Mouse (Mus musculus) T-helper 2 cell (primary cell): ENCODE results near the gene Ugt1a5.
"Not testable (repeated sequence)": the region's sequence is repeated elsewhere in the genome, so short reads cannot be mapped to it uniquely, and the experiment has no call there.

Experiments used
- in situ Hi-C: fragments of 300-600 bp; cut with MboI, MseI; formaldehyde crosslinking; loops from one replicate; pipeline ENCODE4 v1.15.1; 2025; ENCODE audit warnings: high pct_unique_total_duplicates

The Ugt1a5 gene

DNA sequence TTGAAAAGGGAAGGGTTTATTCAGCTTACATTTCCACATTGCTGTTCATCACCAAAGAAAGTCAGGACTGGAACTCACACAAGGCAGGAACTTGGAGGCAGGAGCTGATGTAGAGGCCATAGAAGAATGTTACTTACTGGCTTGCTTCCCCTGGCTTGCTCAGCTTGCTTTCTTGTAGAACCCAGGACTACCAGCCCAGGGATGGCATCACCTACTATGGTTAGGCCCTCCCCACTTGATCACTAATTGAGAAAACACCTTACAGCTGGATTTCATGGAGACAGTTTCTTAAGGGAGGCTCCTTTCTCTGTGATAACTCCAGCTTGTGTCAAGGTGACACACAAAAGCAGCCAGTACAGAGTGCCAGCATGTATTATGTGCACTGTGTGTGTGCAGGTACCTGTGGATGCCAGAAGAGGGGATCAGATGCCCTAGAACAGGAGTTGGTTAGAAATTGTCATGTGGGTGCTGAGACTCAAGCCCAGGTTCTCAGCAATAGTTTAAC lies 57.3 kb downstream of the Ugt1a5 start:
- in situ Hi-C loops: not testable (repeated sequence)

DNA sequence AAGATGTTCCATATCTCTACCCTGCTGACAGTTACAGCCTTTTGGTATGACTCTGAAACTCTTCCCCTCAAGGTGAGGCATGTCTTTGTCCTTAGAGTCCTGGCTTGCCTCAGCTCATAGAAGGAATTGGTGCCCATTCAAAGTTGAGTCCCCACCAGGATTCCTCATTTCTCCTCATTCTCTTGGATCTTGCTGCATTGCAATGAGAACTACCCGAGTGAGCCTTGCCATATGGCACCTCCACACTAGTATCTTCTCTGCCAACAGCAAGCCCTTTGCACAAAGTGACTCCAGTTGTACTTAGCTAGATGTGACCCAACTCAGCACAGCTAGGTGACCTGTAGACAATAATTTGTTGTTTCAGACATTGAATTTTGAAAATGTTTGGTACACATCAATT lies 57.8 kb downstream of the Ugt1a5 start:
- in situ Hi-C loops: no loop called here

DNA sequence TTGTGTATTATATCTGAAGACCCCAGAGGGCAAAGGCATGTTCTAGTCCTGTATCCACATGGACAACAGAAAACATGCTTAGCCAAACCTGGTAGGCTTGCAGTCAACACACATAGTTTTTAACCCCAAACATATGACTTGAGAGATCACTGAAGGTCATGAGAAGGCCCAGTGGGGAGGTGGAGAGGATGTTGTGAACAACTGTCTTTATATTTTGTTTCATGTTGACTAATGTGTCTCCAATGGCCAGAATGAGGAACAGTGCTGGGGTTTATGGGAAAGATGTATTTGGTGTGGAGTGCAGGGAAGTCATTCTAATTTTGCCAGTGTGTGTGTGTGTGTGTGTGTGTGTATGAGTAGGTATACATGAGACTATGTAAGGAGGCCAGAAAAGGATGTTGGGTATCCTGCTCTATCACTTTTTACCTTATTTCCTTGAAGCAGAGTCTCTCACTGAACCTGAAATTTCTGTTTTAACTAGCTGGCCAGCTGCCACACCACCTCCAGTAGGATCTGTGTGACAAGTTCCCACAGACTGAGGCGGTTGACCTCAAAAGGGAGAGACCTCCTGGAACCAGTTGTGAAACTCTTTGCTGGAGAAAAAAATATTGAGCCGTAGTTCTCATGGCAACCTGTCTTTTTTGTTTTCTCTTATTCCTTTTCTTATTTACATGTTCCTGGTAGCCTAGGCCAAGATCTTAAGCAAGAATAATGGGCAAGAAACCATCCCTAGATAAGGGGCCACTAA lies 58.4 kb downstream of the Ugt1a5 start:
- in situ Hi-C loops: no loop called here

DNA sequence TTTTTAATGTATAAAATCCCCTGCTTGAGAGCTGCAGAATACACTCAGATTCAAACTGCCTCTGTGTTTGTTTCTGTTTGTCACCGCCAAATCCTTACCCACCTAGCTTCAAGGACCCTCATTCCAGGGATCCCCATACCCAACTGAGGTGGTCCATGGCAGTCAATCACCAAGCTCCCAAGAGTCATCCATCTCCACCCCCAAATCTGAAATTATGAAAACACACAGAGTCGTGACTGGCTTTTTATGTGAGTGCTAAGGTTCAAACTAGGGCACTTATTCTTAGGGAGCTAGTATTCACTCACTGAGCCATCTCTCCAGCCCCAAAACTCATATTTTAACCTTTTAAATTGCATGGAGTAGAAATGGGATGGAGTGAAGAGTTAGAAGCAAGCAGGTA lies 59.5 kb downstream of the Ugt1a5 start:
- in situ Hi-C loops: not testable (repeated sequence)

DNA sequence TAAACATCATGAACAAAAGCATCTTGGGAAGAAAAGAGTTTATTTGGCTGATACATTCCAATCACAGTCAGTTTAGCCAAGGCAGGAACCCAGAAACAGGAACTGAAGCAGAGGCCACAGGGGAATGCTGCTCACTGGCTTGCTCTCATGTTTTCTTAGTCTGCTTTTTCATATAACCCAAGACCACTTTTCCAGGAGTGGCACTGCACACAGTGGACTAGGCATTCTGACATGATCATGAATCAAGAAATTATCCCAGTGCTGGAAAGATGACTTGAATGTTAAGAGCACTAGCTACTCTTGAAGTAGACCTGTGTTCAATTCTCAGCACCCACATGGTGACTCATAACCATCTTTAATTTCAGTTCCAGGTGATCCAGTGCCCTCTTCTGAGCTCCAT lies 59.9 kb downstream of the Ugt1a5 start:
- in situ Hi-C loops: no loop called here

DNA sequence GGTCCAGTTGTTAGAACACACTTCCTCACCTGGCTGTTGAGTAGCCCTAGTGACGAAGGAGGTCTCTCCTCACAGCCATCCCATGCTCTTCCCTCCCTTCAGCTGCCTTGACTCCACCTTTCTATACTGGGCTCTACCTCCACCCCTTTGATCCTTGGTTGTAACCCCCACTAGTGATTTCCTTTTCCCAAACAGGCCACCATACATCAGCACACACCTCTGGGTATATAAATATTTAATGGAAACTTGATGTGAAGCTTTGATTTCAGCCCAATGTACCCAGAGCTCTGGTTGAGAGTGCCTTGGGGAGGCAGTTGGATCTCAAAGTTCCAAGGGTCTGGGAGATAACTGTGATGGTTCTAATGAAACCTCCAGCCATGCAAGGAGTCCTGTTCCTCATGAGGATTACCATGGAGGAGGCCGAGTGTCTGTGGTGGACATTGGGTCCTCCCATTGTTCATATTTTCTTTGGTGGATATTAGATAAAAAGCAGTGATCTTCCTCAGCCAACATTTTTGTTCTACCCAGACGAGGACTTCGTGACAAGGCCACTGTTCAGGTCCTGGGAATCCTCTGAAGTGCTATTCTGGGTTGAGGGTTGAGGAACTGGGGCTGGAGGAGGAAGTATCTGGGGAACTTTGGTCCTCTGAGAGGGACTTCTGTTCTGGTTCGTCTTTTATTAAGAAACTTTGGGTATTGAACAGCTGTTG lies 61.0 kb downstream of the Ugt1a5 start, which contains the start of gene Mroh2a:
Mroh2a (plus strand) TSS at position 317 of the 710 bp plus-strand sequence.
- in situ Hi-C loops: no loop called here

DNA sequence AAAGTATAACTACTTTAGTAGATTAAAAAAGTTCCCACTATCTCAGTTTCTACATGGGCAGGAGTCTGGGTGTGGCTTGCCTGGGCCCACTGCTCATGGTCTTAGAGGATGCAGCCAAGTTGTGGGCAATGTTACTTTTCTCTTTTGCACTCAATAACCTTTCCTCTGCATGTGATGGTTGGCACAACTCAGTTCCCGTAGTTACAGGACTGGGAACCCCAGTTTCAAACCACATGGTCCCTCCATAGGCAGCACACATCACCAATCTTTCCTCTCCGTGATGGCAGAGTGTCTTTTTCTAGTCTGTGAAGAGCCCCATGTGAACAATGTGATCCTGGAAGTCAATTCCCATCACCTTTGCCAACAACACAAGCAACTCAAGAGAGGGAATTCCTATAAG lies 61.7 kb downstream of the Ugt1a5 start:
- in situ Hi-C loops: no loop called here

DNA sequence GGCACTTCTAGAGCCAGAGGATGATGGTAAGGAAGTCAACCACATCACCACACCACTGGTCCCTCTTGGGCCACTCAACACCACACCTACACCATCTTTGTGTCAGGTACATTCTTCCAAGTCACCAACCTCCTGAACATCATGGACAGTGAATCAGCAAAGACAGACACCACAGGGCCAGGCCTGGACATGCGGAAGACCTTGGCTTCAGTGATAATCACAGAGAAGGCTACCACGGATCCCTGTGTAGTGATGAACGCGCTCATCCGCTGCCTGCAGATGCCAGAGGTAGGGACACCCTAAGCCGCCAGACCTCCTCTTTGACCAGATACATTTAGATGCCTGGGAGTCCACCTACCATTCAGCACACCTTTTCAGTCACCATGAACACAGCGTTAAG lies 62.3 kb downstream of the Ugt1a5 start:
- in situ Hi-C loops: no loop called here

DNA sequence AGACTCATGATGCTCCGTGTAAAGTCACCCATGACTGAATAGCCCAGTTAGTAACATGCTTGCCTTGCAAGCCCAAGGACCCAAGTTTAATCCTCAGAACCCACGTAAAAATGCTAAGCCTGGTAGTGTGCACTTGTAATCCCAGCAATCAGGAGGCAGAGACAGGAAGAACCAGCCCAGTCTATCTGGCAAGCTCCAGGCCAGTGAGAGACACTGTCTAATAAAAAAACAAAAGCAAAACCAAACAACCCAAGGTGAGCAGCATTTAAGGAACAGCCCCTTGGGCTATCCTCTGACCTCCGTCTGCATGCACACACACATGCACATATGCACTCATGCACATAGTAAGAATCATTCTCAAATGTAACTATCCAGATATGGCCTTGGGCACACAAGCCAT lies 63.8 kb downstream of the Ugt1a5 start:
- in situ Hi-C loops: no loop called here

DNA sequence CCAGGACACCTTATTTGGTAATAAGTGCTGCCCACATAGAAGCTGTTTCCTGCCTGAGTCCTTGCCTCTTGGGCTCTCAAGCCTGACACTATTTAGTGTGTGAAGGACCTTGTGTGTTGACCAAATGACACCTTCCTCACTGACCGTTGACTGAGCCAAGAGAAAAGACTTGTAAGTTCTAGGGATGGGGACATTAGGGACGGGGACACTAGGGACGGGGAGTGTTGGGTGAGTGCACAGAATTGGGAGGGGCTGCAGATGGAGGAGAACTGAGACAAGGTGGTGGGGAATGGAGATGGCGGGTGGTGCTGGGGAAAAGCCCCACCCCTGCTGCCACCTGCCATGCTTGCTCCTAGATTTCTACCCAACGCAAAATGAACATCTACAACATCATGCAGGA lies 64.2 kb downstream of the Ugt1a5 start:
- in situ Hi-C loops: no loop called here

DNA sequence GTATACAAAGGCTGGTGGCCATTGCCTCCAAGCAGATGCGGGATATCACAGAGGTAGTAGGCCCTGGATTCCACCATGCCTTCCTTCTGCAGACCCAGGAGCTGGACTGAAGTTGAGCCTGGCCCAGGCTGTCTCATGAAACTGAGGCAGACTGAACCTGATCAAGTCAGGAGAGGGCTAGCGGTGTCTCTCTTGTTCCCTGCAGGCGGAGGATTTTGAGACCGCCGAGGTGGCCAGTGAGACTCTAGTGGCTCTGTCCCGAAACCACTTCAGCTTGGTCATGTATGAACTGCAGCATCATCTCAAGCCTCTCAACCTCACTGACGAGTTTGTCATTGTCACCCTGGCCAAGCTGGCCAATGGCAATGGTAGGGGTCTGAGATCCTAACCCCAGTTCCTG lies 64.6 kb downstream of the Ugt1a5 start:
- in situ Hi-C loops: no loop called here

DNA sequence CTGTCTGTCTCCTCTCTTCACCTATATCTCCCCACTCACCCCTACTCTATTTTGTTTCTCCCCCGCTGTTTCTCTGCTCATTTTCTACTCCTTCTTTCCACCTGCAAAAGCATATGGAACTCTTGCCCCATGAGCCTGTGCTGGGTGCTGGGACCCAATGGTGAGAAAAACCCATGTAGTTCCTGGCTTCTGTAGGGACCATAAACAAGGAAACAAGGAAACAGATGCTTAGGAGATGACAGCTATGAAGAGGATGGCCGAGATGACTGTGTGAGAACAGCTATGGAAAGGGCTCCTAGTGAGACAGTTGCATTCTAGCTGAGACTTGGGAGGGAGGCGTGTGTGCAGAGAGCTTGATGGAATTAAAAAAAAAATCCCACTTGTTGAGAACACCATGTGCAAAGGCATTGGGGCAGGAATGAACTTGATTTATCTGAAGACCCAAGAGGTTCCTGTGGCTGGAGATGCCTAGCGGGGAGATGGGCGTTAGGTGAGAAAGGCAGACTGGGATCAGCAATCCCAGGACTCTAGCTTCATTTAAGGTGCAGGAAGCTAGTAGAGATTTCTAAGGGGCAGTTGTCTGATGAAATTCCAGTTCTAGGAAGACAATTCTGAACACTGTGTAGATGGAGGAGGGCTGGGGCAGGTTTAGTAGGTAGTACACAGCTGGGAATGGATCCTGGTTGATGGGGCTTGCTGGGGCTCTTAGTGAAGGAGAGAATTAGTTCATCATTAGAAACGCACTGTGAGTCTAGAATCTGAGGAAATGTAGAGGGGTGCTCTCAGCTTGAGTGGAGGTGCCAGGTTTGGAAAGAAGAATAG lies 65.4 kb downstream of the Ugt1a5 start:
- in situ Hi-C loops: no loop called here

DNA sequence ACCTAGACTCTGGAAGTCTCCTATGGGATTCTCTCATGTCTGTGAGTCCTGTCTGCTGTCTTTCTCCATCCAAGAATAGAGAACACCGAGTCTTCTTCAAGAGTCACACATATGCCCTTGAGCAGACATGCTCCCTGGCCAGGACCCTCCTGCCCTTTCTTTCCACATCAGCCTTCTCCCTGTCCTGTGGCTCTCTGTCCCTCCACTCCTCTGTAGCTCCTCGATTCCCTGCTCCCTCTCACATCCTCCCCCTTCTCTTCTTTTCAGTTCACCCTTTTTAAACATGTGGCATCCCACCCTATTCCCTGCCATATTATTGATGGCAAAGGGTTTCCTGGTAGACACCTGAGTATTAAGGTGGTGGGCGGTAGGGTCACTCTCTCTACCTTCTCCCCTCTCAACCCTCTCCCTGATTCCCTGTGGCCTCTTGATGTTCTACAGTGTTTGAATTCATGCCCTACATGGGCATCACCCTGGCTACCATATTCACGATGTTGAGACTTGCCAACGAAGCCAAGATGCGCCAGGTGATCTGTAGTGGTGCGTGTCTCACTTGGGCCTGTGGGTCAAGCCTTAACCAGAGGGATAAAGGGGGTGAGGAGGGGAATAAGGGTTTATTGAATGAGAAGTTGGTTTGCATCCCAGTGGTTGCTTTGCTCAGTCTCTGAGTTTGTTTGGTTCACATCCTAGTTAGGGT lies 66.1 kb downstream of the Ugt1a5 start:
- in situ Hi-C loops: no loop called here

DNA sequence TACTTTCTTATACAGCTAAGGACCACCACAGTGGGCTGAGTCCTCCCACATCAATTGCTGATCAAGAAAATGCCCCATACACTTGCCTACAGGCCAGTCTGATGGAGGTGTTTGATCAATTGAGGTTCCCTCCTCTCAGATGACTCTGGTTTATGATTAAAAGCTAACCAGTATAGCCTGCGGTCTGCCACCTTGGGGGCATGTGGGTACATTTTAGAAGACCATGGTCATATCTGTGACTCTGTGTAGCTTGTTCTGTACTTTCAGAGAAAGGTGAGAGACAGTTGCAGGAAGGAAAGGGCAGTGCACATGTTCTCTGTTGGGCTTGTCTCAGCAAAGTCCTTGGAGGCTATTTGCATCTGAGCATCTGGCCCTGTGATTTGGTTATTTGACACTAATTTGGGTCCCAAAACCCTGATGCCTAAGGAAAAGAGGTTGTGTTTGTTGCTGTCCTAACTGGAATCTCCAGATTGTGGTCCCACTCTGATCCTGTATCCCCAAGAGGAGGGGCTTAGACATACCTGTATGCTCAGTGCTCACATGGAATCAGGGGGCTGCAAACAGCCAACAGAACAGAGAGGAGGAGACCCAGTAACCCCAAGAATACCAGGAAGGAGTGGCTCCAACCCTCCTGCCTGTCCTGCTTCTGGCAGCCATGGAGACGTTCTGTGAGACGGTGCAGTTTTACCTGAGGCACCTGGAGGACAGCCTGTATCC lies 67.0 kb downstream of the Ugt1a5 start:
- in situ Hi-C loops: no loop called here

DNA sequence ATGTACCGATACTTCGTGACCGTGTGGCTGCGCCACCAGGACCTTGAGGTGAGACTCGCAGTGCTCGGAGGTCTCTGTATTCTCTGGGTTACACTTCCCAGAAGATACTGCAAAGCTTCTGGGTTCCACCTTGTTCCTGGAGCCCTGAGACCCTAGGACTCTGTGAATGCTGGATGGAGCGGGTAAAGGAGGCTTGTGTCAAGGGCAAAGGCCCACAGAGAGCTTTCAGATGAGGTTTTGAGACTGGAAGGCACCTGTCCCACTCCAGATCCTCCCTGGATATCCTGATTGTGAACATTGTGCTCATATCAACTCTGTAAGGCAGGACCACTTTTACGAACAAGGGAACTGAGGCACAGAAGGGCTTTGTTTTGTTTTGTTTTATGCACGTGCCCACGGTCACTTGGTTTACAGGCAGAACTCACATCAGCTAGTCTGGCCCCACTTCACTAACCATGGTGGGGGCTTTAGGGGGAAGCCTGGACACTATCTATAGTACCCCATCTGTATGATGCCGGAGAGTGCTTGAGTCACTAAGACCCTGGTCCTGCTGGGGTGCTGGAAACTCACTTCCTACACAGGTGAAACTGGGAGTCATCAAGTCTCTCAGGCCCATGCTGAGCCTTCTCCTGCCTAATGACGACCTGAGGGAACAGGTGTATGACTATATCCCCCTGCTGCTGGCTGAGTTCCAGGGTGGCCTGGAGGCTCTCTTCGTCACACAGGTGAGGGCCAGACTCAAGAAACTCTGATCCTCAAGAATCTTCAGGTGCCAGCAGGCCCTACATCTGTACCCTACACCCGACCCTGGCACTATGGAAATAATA lies 67.8 kb downstream of the Ugt1a5 start:
- in situ Hi-C loops: no loop called here

DNA sequence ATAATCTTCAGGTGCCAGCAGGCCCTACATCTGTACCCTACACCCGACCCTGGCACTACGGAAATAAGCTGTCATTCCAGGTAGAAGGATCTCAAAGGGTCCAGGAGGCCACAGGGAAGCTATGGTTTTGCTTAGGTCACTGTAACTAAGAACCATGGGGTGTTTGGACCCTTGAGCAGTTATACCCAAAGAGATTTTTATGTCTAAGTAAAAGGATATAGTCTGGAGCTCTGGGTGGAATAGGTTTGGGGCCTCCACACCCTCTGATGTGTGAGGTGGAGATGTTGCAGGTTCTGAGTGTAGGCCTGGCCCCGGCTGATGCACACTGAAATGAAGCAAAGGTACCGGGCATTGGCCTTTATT lies 68.4 kb downstream of the Ugt1a5 start:
- in situ Hi-C loops: no loop called here

DNA sequence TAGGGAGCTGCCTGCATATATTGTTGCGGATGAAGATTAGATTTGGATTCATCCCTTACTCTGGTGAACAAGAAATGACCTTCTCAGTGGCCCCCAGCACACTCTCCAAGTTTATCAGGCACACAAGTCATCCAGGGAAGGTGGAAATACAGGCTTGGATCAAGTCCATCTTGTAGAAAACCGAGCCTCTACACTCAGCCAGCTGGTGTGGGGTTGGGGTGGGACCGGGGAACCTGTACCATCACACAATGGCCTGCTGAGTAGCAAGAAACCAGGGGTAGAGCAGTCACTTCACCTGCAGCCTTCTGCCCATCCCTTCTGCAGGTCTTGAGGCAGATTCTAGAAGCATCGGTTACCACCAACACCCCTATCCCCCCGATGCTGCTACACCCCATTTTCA lies 68.8 kb downstream of the Ugt1a5 start:
- in situ Hi-C loops: no loop called here

DNA sequence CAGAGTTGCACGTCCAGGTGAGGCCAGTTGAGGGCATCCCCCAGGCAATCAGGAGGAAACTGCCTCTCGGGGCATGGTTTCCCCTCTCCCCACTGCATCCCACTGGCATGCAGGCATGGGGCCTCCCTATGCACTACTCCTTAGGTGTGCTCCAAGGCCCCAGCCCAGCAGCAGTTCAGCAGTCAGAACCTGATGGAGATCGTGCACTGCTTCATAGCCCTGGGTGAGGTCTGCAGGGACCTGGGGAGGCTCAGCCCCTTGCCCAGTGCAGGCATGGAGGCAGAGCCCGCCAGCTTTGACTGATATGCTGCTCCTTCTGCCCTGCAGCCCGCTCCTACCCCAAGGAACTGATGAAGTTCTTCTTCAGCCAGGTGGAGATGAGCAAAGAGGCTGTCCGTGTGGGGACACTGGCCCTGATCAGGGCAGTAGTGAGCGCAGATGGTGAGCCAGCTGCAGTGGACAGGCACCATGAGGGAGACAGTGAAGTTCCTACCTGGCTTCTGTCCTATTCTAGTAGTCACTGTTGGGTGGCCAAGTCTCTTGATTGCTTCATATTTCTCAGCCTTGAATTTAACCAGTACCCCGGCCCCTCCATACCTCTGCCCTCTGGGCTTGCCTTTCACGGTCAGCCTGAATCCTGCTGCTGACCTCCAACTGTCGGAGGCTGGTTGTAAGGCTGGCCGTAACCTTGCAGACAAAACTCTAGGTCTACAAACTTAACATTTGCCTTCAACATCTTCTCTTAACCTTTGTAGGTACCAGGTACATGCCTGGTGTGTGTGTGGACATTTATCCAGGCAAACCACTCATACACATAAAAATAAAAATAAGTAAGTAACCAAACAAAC lies 69.5 kb downstream of the Ugt1a5 start:
- in situ Hi-C loops: no loop called here

DNA sequence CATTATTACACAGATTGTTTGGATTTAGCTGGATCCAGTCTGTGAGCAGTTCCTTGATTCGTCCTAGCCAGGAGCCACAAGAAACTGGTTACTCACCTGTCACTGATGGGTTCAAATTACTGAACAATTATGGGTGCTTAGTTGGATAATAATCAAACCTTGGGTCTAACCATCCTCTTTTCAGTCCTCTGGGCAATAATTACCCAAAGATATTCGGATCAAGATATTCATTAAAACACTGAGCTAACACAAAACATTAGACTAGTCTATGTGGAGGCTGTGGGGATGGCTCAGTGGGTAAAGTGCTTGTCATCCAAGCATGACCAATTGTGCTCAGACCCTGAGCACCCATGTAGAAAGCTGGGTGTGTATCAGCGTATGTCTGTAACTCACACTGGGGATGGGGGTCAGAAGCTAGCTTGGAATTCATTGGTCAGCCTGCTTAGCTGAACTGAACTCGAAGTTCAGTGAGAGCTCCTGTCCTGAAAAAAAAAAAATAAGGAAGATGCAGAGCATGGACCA lies 70.1 kb downstream of the Ugt1a5 start:
- in situ Hi-C loops: no loop called here
